Mouse (Mus musculus): ENCODE measurements around the gene Oprd1. TPM values are rescaled to one million over a fixed set of nuclear protein-coding genes. Genes with fewer than 3 reads are reported as not detected.

The Oprd1 gene
- total RNA-seq, 2 experiments from 2014 or later = not detected

Other genes with a start within 250 kb of the Oprd1 start
- 1 to 10 TPM; 6.3 to 7.1 TPM for gene Tmem200b, start 222.7 kb downstream of the Oprd1 start, total RNA-seq (2021)
- under 1 TPM in 1 of 2 experiments, not detected in 1; 0.18 TPM for gene Gm10300, start 69.8 kb downstream of the Oprd1 start, total RNA-seq (2021)
- 10 to 100 TPM; 51.7 to 54.5 TPM for gene Epb41, start 69.2 kb downstream of the Oprd1 start, total RNA-seq (2021)
- 10 to 100 TPM; 31.9 to 36.0 TPM for gene Ythdf2, start 67.8 kb upstream of the Oprd1 start, total RNA-seq (2021)
- 10 to 100 TPM; 11.2 to 12.3 TPM for gene Gmeb1, start 117.1 kb upstream of the Oprd1 start, total RNA-seq (2021)
- gene Taf12, start 129.9 kb upstream of the Oprd1 start, total RNA-seq (2021) = 10 to 100 TPM; 22.9 to 25.7 TPM
- under 1 TPM; 0.72 to 0.87 TPM for gene Rab42, start 158.9 kb upstream of the Oprd1 start, total RNA-seq (2021)
- gene Trnau1ap, start 185.1 kb upstream of the Oprd1 start, total RNA-seq (2021) = 10 to 100 TPM; 16.1 to 21.2 TPM
- gene Rcc1, start 209.1 kb upstream of the Oprd1 start, total RNA-seq (2021) = 10 to 100 TPM; 13.4 to 18.6 TPM

All from gastrocnemius, postnatal 10 days (tissue).